In the genomic region with DNA sequence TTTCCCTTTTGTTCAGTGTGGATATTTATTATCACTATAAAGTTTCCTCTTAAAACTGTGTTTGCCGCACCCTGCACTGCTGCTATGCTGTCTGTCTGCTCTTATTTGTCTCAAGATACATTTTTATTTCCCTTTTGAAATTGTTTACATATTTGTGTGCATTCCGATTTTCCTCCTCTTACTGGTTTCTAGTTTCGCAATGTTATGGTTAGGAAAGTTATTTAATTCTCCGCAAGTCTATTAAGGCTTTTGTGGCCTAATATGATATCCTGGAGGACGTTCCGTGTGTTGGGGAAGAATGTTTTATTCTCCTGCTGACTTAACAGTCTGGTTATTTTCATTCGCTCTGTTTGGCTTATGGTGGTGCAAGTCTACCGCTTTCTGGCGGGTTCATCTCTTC, we compare ENCODE assay signal across 16 mouse cellular contexts.
"Had no signal": no experiment of that assay in that cellular context is flagged by ENCODE, and none has a peak within 500 bp of the region (broad histone marks: within the 10 kb centered on the region; RNA-seq: fewer than 3 reads in every experiment).

No protein-coding gene starts in this region.

- DNase-seq: retina, postnatal 1 day; right cerebral cortex, adult 18-20 months; right cerebral cortex, postnatal 14 days; right cerebral cortex, postnatal 25 days; right cerebral cortex, postnatal 4 days; spleen, adult 18-20 months; thymus, adult 18-20 months; thymus, postnatal 14 days; thymus, postnatal 25 days; thymus, postnatal 36 days; thymus, postnatal 4 days had no signal

- H3K27ac ChIP-seq: neural tube, embryonic 12.5 days; neural tube, embryonic 13.5 days; neural tube, embryonic 15.5 days; stomach, embryonic 15.5 days; stomach, postnatal 0 days had no signal

- H3K9ac ChIP-seq: neural tube, embryonic 12.5 days; neural tube, embryonic 13.5 days; neural tube, embryonic 15.5 days; stomach, embryonic 15.5 days had no signal

- H3K4me1 ChIP-seq: neural tube, embryonic 12.5 days; neural tube, embryonic 13.5 days; neural tube, embryonic 15.5 days; stomach, embryonic 15.5 days had no signal

- H3K27me3 ChIP-seq: neural tube, embryonic 12.5 days; neural tube, embryonic 13.5 days; neural tube, embryonic 15.5 days; stomach, embryonic 15.5 days had no signal

- H3K4me2 ChIP-seq: neural tube, embryonic 12.5 days; neural tube, embryonic 13.5 days; neural tube, embryonic 15.5 days; stomach, embryonic 15.5 days had no signal

- H3K4me3 ChIP-seq: neural tube, embryonic 12.5 days; neural tube, embryonic 13.5 days; neural tube, embryonic 15.5 days; stomach, embryonic 15.5 days had no signal

- H3K36me3 ChIP-seq: neural tube, embryonic 12.5 days; neural tube, embryonic 13.5 days; neural tube, embryonic 15.5 days; stomach, embryonic 15.5 days had no signal

- H3K9me3 ChIP-seq: neural tube, embryonic 12.5 days; neural tube, embryonic 13.5 days; neural tube, embryonic 15.5 days; stomach, embryonic 15.5 days had no signal
